Mouse (Mus musculus) CD4-positive, CD25-positive, alpha-beta regulatory T cell (primary cell): ENCODE data around the gene Trrap. TPM values are rescaled to one million over a fixed set of nuclear protein-coding genes. Genes with fewer than 3 reads are reported as not detected.

ENCODE experiments used
- polyA plus RNA-seq: library from polyadenylated mRNA; unstranded; fragments of 100-300 nt; shearing (Covaris generic); gene quantifications from one replicate; pipeline ENCODE4 v1.2.1, GENCODE M21; 2017

Trrap gene
- 43.0 TPM for polyA plus RNA-seq

GRCm38 (mm10) chr5:144767106-144767798 is at the start of gene Trrap:
Gene Trrap, plus strand, starts transcription at chr5:144767732.

GRCm38 (mm10) chr5:144761161-144761868 is 6.2 kb upstream of the Trrap start, which contains the start of gene Tmem130:
Gene Tmem130, minus strand, starts transcription at chr5:144761818.

Other genes with a start within 250 kb of the Trrap start
- not detected for gene Nptx2, start 221.8 kb upstream of the Trrap start, polyA plus RNA-seq
- gene Tmem130, start 5.9 kb upstream of the Trrap start, polyA plus RNA-seq, result not detected
- gene Smurf1, start 198.1 kb downstream of the Trrap start, polyA plus RNA-seq, result 40.0 TPM